Mouse (Mus musculus): ENCODE data around the gene Trcg1. TPM values are rescaled to one million over a fixed set of nuclear protein-coding genes. Genes with fewer than 3 reads are reported as not detected.

Gene Trcg1
- polyA plus RNA-seq, 1 experiment: not detected

- 84% methylated on average over 8 of the region's 8 CpGs for WGBS
- Histone ChIP-seq H3K27ac (ENCODE audit: insufficient read depth, low read depth, low read length) (no peak overlapping the region), H3K4me1 (ENCODE audit: control insufficient read depth, insufficient read depth, low read length) (peaks cover 17% of the 10 kb centered on the region), H3K4me3 (ENCODE audit: insufficient read depth, low read depth, low read length) (no peak overlapping the region), H3K36me3 (ENCODE audit: control insufficient read depth, insufficient read depth, low read length) (no peaks in the 10 kb centered on the region), H3K27me3 (replicated peaks; ENCODE audit: control insufficient read depth, insufficient read depth, low read length) (no peaks in the 10 kb centered on the region)
- TF ChIP-seq CTCF (conservative IDR thresholded peaks at IDR 0.05; ENCODE audit: insufficient read depth, insufficient read length, low read depth, low read length) (no peak), POLR2A (IDR thresholded peaks at IDR 0.05; ENCODE audit: low read depth, low read length) (no peak)
- no peak for DNase-seq
Observed at GRCm38 (mm10) chr9:57231536-57232255, 4.7 kb upstream of the Trcg1 start.

- no peak for TF ChIP-seq POLR2A (IDR thresholded peaks at IDR 0.05; ENCODE audit: low read depth, low read length)
- Histone ChIP-seq H3K27me3 (replicated peaks; ENCODE audit: control insufficient read depth, insufficient read depth, low read length) (no peaks in the 10 kb centered on the region), H3K36me3 (ENCODE audit: control insufficient read depth, insufficient read depth, low read length) (no peaks in the 10 kb centered on the region), H3K27ac (ENCODE audit: insufficient read depth, low read depth, low read length) (no peak overlapping the region), H3K4me1 (ENCODE audit: control insufficient read depth, insufficient read depth, low read length) (peaks cover 17% of the 10 kb centered on the region), H3K4me3 (ENCODE audit: insufficient read depth, low read depth, low read length) (no peak overlapping the region)
- no peak for DNase-seq
- WGBS: 94% methylated on average over 5 of the region's 5 CpGs
Observed at GRCm38 (mm10) chr9:57232341-57232940, 3.9 kb upstream of the Trcg1 start.

GRCm38 (mm10) chr9:57233142-57233541, 3.2 kb upstream of the Trcg1 start:
- Histone ChIP-seq H3K27ac (ENCODE audit: insufficient read depth, low read depth, low read length) (no peak overlapping the region), H3K36me3 (ENCODE audit: control insufficient read depth, insufficient read depth, low read length) (no peaks in the 10 kb centered on the region), H3K4me3 (ENCODE audit: insufficient read depth, low read depth, low read length) (no peak overlapping the region), H3K27me3 (replicated peaks; ENCODE audit: control insufficient read depth, insufficient read depth, low read length) (no peaks in the 10 kb centered on the region), H3K4me1 (ENCODE audit: control insufficient read depth, insufficient read depth, low read length) (peaks cover 16% of the 10 kb centered on the region)
- WGBS: 72% methylated on average over 6 of the region's 6 CpGs
- TF ChIP-seq POLR2A (IDR thresholded peaks at IDR 0.05; ENCODE audit: low read depth, low read length): no peak
- TF ChIP-seq CTCF (conservative IDR thresholded peaks at IDR 0.05; ENCODE audit: insufficient read depth, insufficient read length, low read depth, low read length): no peak
- DNase-seq: no peak

GRCm38 (mm10) chr9:57233767-57234166, 2.6 kb upstream of the Trcg1 start:
- WGBS: 95% methylated on average over 3 of the region's 3 CpGs

GRCm38 (mm10) chr9:57237705-57238104, 1.3 kb downstream of the Trcg1 start:
- no peaks in the 10 kb centered on the region for H3K36me3 ChIP-seq (ENCODE audit: control insufficient read depth, insufficient read depth, low read length)
- H3K4me3 ChIP-seq (ENCODE audit: insufficient read depth, low read depth, low read length): no peak overlapping the region
- no peak for DNase-seq
- H3K27ac ChIP-seq (ENCODE audit: insufficient read depth, low read depth, low read length): no peak overlapping the region
- 82% methylated on average over 5 of the region's 5 CpGs for whole genome bisulfite sequencing
- no peaks in the 10 kb centered on the region for H3K4me1 ChIP-seq (ENCODE audit: control insufficient read depth, insufficient read depth, low read length)
- TF ChIP-seq CTCF (conservative IDR thresholded peaks at IDR 0.05; ENCODE audit: insufficient read depth, insufficient read length, low read depth, low read length): no peak
- H3K27me3 ChIP-seq (replicated peaks; ENCODE audit: control insufficient read depth, insufficient read depth, low read length): no peaks in the 10 kb centered on the region

More at GRCm38 (mm10) chr9:57233767-57234166, 2.6 kb upstream of the Trcg1 start:
- Histone ChIP-seq H3K27me3 (replicated peaks; ENCODE audit: control insufficient read depth, insufficient read depth, low read length) (no peaks in the 10 kb centered on the region), H3K4me1 (ENCODE audit: control insufficient read depth, insufficient read depth, low read length) (peaks cover 12% of the 10 kb centered on the region), H3K36me3 (ENCODE audit: control insufficient read depth, insufficient read depth, low read length) (no peaks in the 10 kb centered on the region), H3K4me3 (ENCODE audit: insufficient read depth, low read depth, low read length) (no peak overlapping the region), H3K27ac (ENCODE audit: insufficient read depth, low read depth, low read length) (no peak overlapping the region)
- no peak for DNase-seq
- no peak for TF ChIP-seq CTCF (conservative IDR thresholded peaks at IDR 0.05; ENCODE audit: insufficient read depth, insufficient read length, low read depth, low read length)
- no peak for TF ChIP-seq POLR2A (IDR thresholded peaks at IDR 0.05; ENCODE audit: low read depth, low read length)

- Histone ChIP-seq H3K36me3 (ENCODE audit: control insufficient read depth, insufficient read depth, low read length) (no peaks in the 10 kb centered on the region), H3K27ac (ENCODE audit: insufficient read depth, low read depth, low read length) (no peak overlapping the region), H3K27me3 (replicated peaks; ENCODE audit: control insufficient read depth, insufficient read depth, low read length) (no peaks in the 10 kb centered on the region), H3K4me1 (ENCODE audit: control insufficient read depth, insufficient read depth, low read length) (no peaks in the 10 kb centered on the region), H3K4me3 (ENCODE audit: insufficient read depth, low read depth, low read length) (no peak overlapping the region)
- WGBS: 86% methylated on average over 2 of the region's 2 CpGs
- no peak for TF ChIP-seq POLR2A (IDR thresholded peaks at IDR 0.05; ENCODE audit: low read depth, low read length)
- TF ChIP-seq CTCF (conservative IDR thresholded peaks at IDR 0.05; ENCODE audit: insufficient read depth, insufficient read length, low read depth, low read length): no peak
- no peak for DNase-seq
Observed at GRCm38 (mm10) chr9:57238220-57238619, 1.9 kb downstream of the Trcg1 start.

GRCm38 (mm10) chr9:57241111-57241510, 4.8 kb downstream of the Trcg1 start:
- no peak for DNase-seq
- Histone ChIP-seq H3K4me3 (ENCODE audit: insufficient read depth, low read depth, low read length) (no peak overlapping the region), H3K27ac (ENCODE audit: insufficient read depth, low read depth, low read length) (no peak overlapping the region), H3K27me3 (replicated peaks; ENCODE audit: control insufficient read depth, insufficient read depth, low read length) (no peaks in the 10 kb centered on the region), H3K36me3 (ENCODE audit: control insufficient read depth, insufficient read depth, low read length) (no peaks in the 10 kb centered on the region), H3K4me1 (ENCODE audit: control insufficient read depth, insufficient read depth, low read length) (no peaks in the 10 kb centered on the region)
- TF ChIP-seq CTCF (conservative IDR thresholded peaks at IDR 0.05; ENCODE audit: insufficient read depth, insufficient read length, low read depth, low read length) (no peak), POLR2A (IDR thresholded peaks at IDR 0.05; ENCODE audit: low read depth, low read length) (no peak)
- 91% methylated on average over 5 of the region's 5 CpGs for WGBS

Data from kidney, adult 2 months (tissue).